Mouse (Mus musculus) lung, adult 18-20 months (tissue): ENCODE measurements around the gene Nfatc2.
A peak's percentile ranks its signal among the peaks of the same experiment; 100 is the strongest.

Experiments
- DNase-seq, 2 experiments: peaks; one replicate each; pipeline ENCODE4 v3.0.0; 2022; ENCODE audit warnings: mixed read lengths in 2 of 2

Gene Nfatc2

GRCm38 (mm10) chr2:168526547-168527429, 74.7 kb downstream of the Nfatc2 start:
- no peak for DNase-seq

DNA sequence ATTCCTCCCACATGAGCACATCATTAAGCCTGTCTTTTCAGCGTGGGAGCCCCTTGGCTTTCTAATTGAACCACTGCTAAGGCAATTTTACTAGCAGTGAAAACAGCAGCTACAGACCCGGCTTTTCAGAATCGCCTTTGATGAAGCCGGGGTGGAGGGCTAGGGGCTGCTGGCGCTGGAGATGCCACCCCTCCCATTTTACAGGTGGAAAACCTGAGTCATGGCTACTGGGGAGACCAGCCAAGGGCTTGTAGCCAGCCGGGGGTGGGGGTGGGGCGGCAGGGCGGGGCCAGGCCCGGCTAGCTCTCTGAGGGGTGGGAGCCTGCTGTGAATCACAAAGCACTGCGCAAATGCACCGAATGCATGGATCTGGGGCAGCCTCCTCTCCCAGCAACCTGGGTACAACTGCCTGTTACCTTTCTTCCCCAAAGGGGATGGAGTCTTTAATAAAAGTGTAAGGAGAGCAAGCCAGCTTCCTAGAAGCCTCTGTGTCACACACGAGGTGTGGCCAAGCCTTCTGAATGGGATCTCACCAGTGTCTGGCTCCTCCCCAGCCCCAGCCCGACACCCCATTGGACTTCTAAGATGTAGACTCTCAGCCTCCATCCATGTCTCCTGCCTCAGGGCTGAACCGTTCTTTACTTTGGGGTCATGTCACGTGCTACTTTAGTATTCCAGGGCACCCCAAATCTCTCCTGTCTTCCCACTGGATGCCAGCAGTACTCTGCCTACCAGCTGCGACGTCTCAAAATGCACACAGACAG, 75.9 kb downstream of the Nfatc2 start:
- DNase-seq: peak in 1 of 2 experiments; percentile 39

DNA sequence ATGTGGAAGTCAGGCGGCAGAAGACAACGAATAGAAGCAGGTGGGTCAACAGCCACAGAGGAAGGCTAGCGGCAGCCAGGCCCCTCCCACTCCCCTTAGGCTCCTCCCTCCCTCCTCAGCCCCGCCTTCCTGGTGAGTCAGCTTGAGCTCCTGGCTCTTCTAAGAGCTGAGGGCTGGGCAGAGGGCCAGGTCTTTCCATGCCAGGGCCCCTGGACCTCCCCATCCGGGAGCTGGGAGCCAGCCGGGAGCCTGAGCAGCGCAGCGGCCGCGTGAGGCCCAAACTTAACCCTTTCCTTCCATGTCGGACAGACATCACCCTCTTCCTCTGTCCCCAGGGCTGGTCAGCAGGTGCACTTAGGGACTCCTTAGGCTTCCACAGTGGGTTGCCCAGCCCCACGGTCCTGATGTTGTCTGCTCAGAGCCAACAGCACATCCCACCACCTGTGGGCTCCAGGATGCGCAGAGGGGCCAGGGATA, 76.5 kb downstream of the Nfatc2 start:
- peak; percentile 94 to 97 for DNase-seq

DNA sequence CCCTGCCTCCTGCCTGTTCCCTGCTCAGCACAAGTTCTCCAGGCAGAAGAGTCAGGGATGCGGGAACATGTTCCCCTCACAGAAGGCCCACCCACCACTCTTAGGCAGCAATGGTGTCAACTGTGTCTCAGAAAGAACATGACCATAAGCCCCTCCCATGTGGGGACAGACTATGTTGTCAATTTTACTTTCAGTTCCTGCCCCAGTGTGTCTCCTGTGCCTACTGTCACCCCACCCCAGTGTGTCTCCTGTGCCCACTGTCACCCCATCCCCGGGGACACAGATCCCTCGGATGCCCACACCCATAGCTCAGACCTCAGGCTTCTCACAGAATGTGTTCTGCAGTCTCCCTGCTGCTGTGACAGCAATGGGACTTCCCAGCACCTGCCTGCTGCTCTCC, 79.2 kb downstream of the Nfatc2 start:
- no peak for DNase-seq

DNA sequence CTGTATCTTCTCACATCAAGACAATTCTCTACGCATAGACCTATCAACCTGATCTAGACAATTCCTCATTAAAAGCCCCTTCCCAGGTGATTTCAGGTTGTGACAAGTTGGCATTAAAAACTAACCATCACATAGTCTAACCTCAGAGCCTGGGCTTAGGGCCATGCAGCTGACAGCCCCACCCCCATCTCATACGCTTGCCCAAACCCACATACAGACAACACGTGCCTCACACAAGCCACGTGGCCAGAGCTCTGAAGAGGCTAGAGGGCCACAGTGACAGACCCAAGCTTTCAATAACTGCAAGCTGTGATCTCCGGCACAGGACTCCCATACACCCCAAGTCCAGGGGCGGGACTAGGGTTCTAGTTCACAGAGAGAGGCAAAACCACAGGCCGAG, 80.7 kb downstream of the Nfatc2 start:
- no peak for DNase-seq

GRCm38 (mm10) chr2:168519589-168519988, 81.9 kb downstream of the Nfatc2 start:
- no peak for DNase-seq

GRCm38 (mm10) chr2:168518256-168518659, 83.2 kb downstream of the Nfatc2 start:
- peak; percentile 65 to 66 for DNase-seq

DNA sequence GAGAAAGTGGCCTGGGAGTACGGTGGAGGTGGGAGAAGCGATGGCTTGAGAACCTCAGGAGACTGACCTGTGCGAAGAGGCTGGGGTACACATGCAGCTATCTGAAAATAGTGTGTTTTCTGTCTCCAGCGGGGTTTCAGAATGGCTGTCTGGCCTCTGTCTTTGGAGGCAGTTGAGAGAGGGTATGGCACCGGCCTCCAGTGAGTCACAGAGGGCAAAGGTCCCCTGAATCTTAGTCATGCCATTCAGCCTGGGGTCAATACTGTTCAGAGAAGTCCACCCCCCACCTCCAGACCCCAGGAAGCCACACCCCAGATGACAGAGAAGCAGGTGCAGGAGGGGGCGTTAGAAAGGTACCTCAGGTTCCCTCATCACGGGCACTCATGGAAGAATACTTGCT, 83.7 kb downstream of the Nfatc2 start:
- DNase-seq: no peak

- DNase-seq: no peak
Observed at GRCm38 (mm10) chr2:168516717-168517116, 84.7 kb downstream of the Nfatc2 start.

DNA sequence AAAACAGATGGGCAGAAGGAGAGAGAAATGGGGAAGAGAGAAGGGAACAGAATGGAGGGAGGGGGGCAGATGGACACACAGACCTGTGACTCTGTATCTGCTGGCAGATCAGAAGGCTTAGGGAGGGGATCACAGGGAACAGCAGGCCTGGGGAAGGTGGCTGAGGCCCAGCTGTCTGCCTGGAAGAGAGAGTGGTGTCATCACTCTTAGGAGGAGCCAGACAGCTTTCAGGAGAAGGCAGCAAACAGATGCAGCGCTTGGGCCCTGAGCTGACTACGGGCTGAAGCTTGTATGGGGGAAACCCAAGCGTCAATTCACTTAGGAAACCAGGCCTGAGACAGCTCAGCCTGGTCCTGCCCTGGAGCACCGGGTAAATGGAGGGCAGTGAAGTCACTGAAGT, 86.0 kb downstream of the Nfatc2 start:
- no peak for DNase-seq

GRCm38 (mm10) chr2:168514131-168514530, 87.3 kb downstream of the Nfatc2 start:
- no peak for DNase-seq

- no peak for DNase-seq
Observed at GRCm38 (mm10) chr2:168511529-168511928, 89.9 kb downstream of the Nfatc2 start.

GRCm38 (mm10) chr2:168508469-168509198, 92.8 kb downstream of the Nfatc2 start:
- no peak for DNase-seq

DNA sequence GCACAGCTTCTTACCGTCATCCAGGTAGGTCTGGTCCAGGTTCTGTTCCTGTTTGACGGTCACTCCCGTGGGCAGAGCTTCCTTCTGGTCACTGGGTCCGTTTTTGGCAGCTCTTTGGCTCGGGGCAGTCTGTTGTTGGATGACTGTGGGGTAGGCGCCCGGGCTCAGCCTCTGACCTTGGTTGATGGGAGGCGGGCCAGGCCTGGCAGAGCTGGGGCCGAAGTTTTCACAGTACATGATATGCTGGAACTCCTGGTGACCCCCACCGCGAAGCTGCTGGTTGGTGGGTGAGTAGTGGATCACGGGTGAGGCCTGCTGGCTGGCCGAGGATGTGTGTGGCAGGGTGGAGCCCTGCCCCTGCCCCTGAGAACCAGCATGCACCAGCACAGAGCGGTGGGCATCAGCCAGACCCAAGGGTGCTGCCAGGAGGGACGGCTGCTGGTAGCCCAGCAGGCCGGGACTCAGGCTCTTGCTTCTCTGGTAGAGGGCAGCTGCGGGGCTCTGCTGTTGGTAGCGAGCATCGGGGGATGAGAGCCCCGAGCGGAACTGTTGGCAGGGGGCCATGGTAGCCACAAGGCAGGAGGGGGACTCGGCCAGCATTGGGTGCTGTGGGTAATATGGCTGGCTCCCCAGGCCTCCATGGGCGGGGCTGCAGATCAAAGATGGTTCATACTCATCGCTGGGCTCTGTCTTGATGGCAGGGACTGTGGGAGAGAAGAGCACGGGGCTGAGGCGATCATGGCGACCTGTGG, 96.8 kb downstream of the Nfatc2 start:
- DNase-seq: no peak

- no peak for DNase-seq
Observed at GRCm38 (mm10) chr2:168503735-168504134, 97.7 kb downstream of the Nfatc2 start.

GRCm38 (mm10) chr2:168500750-168501149, 100.7 kb downstream of the Nfatc2 start:
- DNase-seq: no peak

- DNase-seq: no peak
Observed at GRCm38 (mm10) chr2:168500244-168500643, 101.2 kb downstream of the Nfatc2 start.

DNA sequence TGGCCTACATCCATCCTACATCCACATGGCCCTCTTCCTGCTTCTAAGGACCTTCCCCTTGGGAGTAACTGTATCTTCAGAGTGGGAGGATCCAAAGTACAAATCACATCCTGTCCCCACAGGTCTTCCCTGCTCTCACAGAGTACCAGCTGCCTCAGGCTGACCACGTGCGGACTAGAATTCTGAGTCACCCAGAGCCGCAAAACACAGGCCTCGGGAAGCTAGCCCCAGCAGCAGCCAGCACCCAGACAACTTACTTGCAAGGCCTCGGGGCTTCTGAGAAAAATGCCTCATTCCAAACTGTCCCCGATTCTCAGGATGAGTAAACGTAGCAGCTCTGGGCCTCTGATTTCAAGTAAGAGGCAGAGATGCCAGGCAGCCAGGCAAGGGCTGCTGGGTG, 109.7 kb downstream of the Nfatc2 start:
- DNase-seq: no peak

GRCm38 (mm10) chr2:168489953-168490352, 111.5 kb downstream of the Nfatc2 start:
- no peak for DNase-seq

DNA sequence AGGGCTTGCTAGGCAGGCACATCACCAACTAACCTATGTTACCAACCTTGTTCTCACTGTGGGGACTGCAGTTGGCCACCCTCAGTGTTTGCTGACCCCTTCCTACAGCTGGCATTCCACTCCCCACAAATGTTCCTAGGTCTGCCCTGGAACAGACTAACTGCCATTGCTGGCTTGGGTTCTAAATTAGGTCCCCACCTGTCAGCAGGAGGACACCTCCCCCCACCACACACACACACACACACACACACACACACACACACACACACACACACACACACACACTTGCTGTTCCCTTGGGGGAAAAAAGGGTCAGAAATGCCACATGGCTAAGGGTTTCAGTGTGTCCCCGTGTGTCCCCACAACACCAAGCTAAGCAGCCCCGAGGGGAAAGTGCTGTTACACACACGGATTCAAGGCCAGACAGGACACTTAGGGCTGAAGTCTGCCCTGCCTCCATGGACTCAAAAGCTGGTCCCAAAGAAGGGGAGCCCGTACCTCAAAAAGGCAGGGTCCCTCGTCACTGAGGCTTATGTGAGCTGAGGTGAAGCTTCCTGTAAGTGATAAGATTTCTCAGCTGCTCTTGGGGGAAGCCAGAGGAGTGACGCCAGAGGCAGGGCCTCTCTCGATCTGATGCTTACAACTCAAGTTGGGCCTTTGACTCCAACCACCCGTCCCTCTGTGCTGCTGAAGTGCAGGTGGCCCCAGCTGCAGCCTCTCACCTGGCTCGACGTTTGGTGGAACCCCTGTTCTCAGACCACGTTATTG, 113.1 kb downstream of the Nfatc2 start:
- no peak for DNase-seq

- DNase-seq: no peak
Observed at GRCm38 (mm10) chr2:168481121-168481520, 120.3 kb downstream of the Nfatc2 start.

DNA sequence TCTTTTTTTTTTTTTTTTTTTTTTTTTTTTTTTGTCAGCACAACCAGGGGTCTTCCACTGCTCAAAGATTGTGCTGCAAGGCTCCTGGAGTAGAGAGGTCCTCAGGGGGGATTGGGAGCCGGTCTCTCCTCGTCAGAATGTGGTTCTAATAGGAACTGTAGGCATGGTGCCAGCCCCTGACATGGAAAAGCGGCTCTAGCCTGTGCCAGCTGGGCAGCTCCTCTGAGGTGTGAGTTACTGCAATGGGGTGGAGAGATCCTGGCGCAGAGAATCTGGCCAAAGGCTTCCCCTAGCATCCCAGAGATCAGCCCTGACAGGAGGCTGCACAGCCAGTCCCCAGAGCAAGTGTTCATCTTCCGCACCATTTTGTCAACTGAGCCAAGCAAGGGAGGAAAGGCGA, 120.8 kb downstream of the Nfatc2 start:
- DNase-seq: no peak
